Mouse (Mus musculus) spleen, adult 2 months (tissue): ENCODE measurements at regions not wholly inside any gene's neighbourhood (a gene's known extent, or its start where the extent isn't known, plus 50 kb on each side); places are given as distances from the start of the nearest gene placed in this dataset.

Source experiments
- DNase-seq, 2 experiments: peaks; one replicate each; pipeline versions ENCODE4 v3.0.0 to v3.0.0-alpha.2; 2012 to 2021; ENCODE audit warnings: low spot score in 2 of 2, low read depth in 1 of 2
- H3K27ac ChIP-seq: fragments of 200-500 bp; 2 replicates; pipeline ENCODE4 v1.5.1; 2012; ENCODE audit warnings: low read length, inconsistent platforms; ENCODE audit not compliant: insufficient read depth
- H3K27me3 ChIP-seq: fragments of 200-500 bp; 2 replicates; pipeline ENCODE4 v1.6.1; 2012; ENCODE audit warnings: mild to moderate bottlenecking, moderate library complexity, low read length, inconsistent platforms; ENCODE audit not compliant: control insufficient read depth, insufficient read depth
- H3K36me3 ChIP-seq: fragments of 200-500 bp; 2 replicates; pipeline ENCODE4 v1.6.1; 2012; ENCODE audit warnings: mild to moderate bottlenecking, low read length, inconsistent platforms; ENCODE audit not compliant: control insufficient read depth, insufficient read depth
- H3K4me1 ChIP-seq: fragments of 200-500 bp; 2 replicates; pipeline ENCODE4 v1.6.1; 2011; ENCODE audit warnings: inconsistent platforms; ENCODE audit not compliant: control insufficient read depth, insufficient read depth, insufficient read length
- H3K4me3 ChIP-seq: fragments of 200-500 bp; 2 replicates; pipeline ENCODE4 v1.5.1; 2011; ENCODE audit warnings: mild to moderate bottlenecking, inconsistent platforms; ENCODE audit not compliant: insufficient read depth, insufficient read length; ENCODE audit errors: extremely low read depth
- CTCF ChIP-seq: fragments of 200-500 bp; IDR thresholded peaks from 2 replicates; pipeline ENCODE4 v1.5.1; 2011; ENCODE audit warnings: mild to moderate bottlenecking, inconsistent platforms; ENCODE audit not compliant: insufficient read depth, insufficient read length, insufficient replicate concordance; ENCODE audit errors: extremely low read depth
- POLR2A ChIP-seq: fragments of 200-500 bp; IDR thresholded peaks from 2 replicates; pipeline ENCODE4 v1.6.1; 2011; ENCODE audit warnings: low read depth, low read length, inconsistent platforms
- WGBS: fragments of 180-500 bp; shearing (Covaris S2); methylation state at CpG from one replicate; pipeline ENCODE4 v1.1.7; 2018; 5-methylcytosine and 5-hydroxymethylcytosine counted together

- Histone ChIP-seq H3K4me1 (no peaks in the 10 kb centered on the region), H3K4me3 (no peak overlapping the region), H3K27ac (no peak overlapping the region), H3K36me3 (no peaks in the 10 kb centered on the region), H3K27me3 (no peaks in the 10 kb centered on the region)
- no peak for DNase-seq
- TF ChIP-seq CTCF (no peak), POLR2A (no peak)
- 68% methylated on average over 7 of the region's 7 CpGs for WGBS
These were observed 168.2 kb downstream of the Adra2a start for GRCm38 (mm10) chr19:54212169-54212568.

DNA sequence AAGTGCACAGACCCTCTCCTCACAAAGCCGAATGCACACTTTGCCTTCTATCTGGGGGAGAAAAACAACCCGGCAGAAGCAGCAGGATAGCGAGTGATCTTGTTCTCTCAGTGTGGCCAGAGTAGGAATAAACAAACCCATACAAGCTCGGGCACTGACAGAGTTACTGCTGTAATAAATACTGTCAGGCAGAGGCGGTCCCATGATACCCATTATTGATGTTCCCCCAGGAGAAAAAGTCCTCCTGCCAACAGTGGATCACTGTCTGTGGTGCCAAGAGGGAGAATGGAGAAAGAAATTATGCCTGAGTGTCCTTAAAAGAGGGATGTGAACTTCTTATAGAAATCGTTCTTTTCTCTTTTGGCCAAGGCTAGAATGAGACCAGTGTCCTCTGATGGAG, 200.2 kb downstream of the Adra2a start:
- no peaks in the 10 kb centered on the region for H3K4me1 ChIP-seq
- no peak overlapping the region for H3K27ac ChIP-seq
- H3K36me3 ChIP-seq: no peaks in the 10 kb centered on the region
- no peak overlapping the region for H3K4me3 ChIP-seq
- no peaks in the 10 kb centered on the region for H3K27me3 ChIP-seq
- no peak for DNase-seq
- WGBS: 72% methylated on average over 6 of the region's 6 CpGs
- TF ChIP-seq CTCF (no peak), POLR2A (no peak)

DNA sequence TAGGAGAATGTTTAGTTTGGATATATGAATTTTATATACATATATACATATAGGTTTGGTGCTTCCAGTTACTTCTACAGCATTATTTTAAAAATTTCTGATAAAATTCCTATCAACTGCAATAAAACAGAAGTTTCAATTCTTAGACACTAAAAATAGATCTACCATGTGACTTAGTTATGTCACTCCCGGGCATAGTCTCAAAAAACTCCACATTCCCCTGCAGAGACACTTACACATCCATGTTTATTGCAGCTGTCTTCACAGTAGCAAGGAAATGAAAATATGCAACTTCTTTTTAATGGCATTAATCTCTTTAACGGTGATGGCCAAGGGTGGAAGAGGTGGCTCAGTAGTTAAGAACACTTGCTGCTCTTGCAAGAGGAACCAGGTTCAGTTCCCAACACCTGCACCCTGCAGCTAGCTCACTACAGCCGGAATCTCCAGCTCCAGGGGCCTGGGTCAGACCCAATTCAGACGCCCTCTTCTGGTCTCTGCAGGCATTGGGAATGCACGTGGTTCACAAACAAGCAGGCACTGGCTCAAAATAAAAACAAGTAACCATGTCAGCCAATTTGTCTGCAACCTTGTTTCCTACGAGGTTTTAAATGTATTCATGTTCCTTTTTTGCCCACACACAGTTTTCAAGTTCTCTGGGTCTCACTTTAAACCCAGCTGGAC, 204.4 kb downstream of the Adra2a start:
- TF ChIP-seq POLR2A: no peak
- H3K4me3 ChIP-seq: no peak overlapping the region
- H3K27me3 ChIP-seq: no peaks in the 10 kb centered on the region
- no peak overlapping the region for H3K27ac ChIP-seq
- WGBS: 32% methylated on average over 6 of the region's 6 CpGs
- H3K4me1 ChIP-seq: no peaks in the 10 kb centered on the region
- no peaks in the 10 kb centered on the region for H3K36me3 ChIP-seq
- no peak for DNase-seq

DNA sequence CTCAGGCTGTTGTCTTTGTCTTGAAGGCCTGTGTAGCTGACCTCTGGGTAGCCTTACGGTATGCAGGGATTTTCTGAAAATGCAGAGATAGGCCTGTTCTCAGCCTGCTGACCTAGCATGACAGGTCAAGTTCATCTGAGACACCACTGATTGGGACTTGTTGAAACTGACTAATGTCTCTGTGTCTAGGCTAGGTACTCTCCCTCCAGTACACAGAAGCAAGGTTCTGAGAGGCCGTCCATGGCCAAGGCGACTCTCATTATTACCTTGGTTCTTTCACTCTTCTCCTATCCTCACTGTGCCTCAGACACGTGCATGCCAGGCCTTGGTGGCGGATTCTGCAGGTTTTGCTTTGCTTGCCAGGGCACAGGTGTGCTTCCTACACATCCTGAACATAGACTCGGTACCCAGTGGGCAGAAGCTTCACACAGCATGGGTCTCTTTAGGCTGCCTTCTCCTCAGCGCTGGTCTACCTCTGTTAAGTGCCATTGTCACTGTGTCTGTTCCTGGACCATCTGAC, 208.3 kb downstream of the Adra2a start:
- no peak for TF ChIP-seq CTCF
- no peak for TF ChIP-seq POLR2A
- WGBS: 89% methylated on average over 7 of the region's 7 CpGs
- H3K27me3 ChIP-seq: no peaks in the 10 kb centered on the region
- H3K27ac ChIP-seq: no peak overlapping the region
- DNase-seq: no peak
- no peak overlapping the region for H3K4me3 ChIP-seq
- no peaks in the 10 kb centered on the region for H3K4me1 ChIP-seq
- no peaks in the 10 kb centered on the region for H3K36me3 ChIP-seq

GRCm38 (mm10) chr19:54257889-54258288, 213.9 kb downstream of the Adra2a start:
- H3K27ac ChIP-seq: no peak overlapping the region
- TF ChIP-seq CTCF (no peak), POLR2A (no peak)
- DNase-seq: no peak
- H3K36me3 ChIP-seq: no peaks in the 10 kb centered on the region
- no peak overlapping the region for H3K4me3 ChIP-seq
- 85% methylated on average over 3 of the region's 3 CpGs for WGBS
- H3K27me3 ChIP-seq: no peaks in the 10 kb centered on the region
- no peaks in the 10 kb centered on the region for H3K4me1 ChIP-seq

DNA sequence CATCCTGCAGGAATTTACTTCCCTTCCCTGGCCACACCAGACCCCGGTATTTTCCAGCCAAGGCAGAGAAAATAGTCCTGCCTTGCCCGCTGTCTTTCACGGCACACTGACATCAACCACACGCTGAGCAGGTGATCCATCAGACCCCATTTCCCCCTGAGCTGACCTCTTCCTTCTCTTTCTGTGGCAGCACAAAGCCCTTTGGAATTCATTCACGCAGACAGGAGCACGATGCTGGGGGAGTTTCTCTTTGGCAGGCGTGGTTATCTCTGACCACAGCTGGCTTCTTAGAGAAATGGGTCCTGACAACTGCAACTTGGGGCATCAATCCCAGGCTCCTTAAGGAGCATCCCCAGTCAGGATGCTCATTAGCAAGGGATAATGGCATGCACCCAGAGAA, 215.2 kb downstream of the Adra2a start:
- WGBS: 18% methylated on average over 7 of the region's 7 CpGs
- Histone ChIP-seq H3K4me3 (no peak overlapping the region), H3K27me3 (no peaks in the 10 kb centered on the region), H3K27ac (no peak overlapping the region), H3K4me1 (no peaks in the 10 kb centered on the region), H3K36me3 (no peaks in the 10 kb centered on the region)
- DNase-seq: no peak
- TF ChIP-seq POLR2A (no peak), CTCF (no peak)

DNA sequence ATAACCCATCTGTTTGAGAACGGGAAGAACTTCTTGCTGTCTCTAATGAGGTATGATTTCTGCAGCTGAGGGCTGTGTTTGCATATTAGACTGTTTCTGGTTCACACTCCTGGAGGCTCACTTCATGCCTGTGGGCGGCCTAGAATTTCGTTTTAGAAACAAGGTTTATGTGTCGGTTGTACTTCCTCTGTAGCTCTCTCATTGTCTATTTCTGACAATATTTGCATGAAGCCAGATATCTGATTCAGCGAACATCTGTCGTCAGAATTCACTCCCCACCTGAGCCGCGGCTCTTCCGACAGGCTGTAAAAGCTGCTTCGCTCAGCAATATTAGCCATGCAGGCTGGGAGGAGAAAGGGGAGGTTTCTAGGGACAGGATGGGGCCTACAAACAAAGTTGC, 233.4 kb downstream of the Adra2a start:
- no peak for DNase-seq
- TF ChIP-seq POLR2A: no peak
- TF ChIP-seq CTCF: no peak
- H3K4me1 ChIP-seq: no peaks in the 10 kb centered on the region
- H3K27me3 ChIP-seq: no peaks in the 10 kb centered on the region
- H3K4me3 ChIP-seq: no peak overlapping the region
- no peaks in the 10 kb centered on the region for H3K36me3 ChIP-seq
- 89% methylated on average over 10 of the region's 10 CpGs for WGBS
- H3K27ac ChIP-seq: no peak overlapping the region
